Mouse (Mus musculus) kidney, postnatal 4 days (tissue): ENCODE measurements around the gene Lhpp.

Experiments
- DNase-seq, 2 experiments: peaks; one replicate each; pipeline ENCODE4 v3.0.0; 2021; ENCODE audit warnings: mixed read lengths in 2 of 2

Lhpp gene

DNA sequence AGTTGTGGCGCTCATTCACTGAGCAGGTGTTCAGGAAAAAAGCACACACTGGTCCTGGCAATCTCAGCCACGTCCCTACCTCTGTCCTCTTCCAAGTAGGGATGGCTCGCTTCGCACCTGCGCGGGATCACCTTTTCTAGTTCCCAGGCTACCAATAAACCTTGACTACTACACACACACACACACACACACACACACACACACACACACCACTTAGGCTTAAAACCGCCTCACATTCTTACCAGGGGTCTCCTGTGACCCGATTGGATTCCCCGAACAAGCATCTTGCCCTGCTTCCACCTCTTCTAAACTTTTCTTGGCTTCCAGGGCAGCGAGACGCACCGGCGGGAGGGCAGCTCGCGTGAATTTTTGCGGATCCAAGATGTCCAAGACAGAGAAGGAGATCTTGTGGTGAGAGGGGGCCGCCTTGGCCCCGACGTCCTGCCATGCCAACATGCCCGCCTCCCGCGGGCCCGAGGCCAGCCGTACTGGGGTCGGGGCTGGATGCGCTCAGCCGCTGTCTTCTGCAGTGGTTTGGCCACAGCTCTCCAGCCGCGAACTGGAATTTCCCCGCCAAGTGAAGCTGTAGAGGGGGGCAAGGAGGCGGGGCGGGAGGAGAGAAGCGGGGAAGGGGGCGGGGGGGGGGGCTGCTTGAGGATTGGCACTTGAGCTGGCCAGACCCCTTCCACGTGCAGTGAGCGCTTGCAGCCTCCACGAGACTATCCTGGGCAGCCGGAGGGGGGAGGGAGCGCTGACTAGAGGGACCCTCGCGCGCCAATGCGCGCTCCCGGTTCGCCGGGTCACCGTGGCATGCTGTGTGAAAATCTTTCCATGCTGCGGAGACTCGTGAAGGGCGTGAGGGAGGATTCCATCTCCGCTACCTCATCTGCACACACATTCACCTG lies 11.1 kb upstream of the Lhpp start, which contains the start of gene Nkx1-2:
Gene Nkx1-2 (minus strand): TSS at position 567 of the 905 bp plus-strand sequence.
- DNase-seq, result peak; percentile 28 to 48

DNA sequence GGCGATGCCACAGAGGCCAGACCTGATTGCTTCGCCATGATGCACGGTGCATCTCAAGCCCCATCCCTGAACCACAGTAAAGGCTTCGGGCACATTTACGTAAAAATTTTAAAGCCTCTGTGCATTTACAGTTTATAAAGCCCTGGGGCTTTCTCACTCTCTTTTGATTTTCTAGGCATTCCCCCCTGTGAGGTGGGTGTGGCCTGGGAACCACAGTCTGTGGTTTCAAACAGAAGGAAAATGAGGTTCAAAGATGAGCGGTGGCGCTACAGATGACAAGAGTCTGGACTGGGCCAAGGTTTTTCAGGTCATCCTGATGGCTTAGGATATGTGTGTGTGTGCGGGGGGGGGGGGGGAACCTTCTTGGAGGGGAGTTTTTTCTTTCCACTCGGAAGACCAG lies 10.4 kb upstream of the Lhpp start:
- no peak for DNase-seq

DNA sequence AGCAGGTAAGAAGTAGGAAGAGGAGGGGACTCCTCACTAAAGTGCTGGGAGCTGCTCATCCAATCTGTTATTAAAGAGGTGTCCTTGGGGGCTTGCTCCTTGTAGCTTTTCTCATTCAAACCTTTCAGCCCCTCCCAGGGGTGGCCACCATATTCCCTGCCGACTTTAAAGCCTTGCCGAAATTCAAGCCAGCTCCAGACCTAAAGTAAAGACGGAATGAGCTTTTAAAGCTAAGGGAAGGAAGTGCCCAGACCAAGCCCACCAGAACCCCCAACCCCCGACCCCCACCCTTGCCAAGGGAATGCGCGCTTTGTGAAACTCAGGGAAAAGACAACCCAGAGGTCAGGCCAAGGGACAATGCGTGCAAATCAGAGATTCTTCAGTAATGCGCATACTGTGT lies 9.5 kb upstream of the Lhpp start:
- no peak for DNase-seq

DNA sequence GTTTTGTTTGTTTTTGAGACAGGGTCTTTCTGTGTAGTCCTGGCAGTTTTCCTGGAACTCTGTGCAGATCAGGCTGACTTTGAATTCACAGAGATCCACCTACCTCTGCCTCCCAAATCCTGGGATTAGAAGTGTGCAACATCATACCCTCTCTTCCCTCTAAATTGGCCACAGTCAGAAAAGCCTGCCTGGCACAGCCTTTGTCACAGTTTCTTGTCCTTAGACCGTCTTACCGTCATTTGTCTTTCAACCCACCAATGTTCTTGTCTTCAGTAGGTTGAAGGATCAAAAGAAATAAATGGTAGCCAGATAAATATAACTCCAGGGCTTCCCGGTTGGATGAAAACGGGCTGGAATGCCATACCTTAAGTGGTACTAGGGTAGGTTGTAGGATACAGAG lies 5.7 kb upstream of the Lhpp start:
- no peak for DNase-seq

GRCm38 (mm10) chr7:132605689-132606088 lies 4.7 kb upstream of the Lhpp start:
- no peak for DNase-seq

- DNase-seq, result no peak
Measured at GRCm38 (mm10) chr7:132608316-132609020, 2.0 kb upstream of the Lhpp start.

GRCm38 (mm10) chr7:132611530-132611929 lies 1.1 kb downstream of the Lhpp start:
- no peak for DNase-seq

DNA sequence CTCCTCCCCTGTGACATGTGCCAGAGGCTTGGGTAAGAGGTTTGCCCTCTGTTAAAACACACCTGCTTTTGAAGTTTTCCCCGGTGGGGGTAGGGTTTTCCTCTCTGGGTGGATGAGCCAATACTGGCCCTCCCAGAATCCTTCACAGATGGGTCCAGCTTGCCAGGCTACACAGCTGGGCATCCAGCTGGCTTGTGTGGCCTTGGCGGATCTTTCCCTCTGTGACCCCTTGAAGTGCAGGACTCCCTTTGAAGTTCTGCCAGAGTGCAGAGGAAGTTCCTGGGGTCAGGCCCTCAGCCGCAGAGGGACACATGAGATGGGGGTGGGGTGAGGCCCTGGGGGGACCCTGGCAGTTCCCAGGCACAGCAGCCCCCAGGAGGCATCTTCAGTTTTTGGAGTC lies 4.9 kb downstream of the Lhpp start:
- DNase-seq, result no peak

DNA sequence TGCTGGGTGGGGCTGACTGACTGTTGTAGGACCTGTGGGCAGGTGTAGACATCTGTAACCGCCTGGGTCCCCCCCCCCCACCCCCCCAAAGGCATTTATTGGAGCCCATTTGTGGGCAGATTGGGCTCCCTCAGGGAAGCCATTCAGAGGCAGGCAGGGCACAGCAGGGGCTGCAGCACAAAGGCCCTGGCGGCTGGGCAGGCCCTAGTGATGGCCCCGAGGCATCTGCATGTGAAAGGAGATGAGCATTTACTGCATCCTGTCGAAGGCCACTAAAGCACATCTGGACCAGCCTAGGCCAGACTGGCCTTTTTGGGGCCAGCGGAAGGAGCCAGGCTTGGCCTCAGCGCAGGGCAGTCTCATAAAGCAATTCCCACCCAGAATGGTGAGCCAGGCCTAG lies 6.0 kb downstream of the Lhpp start:
- no peak for DNase-seq

DNA sequence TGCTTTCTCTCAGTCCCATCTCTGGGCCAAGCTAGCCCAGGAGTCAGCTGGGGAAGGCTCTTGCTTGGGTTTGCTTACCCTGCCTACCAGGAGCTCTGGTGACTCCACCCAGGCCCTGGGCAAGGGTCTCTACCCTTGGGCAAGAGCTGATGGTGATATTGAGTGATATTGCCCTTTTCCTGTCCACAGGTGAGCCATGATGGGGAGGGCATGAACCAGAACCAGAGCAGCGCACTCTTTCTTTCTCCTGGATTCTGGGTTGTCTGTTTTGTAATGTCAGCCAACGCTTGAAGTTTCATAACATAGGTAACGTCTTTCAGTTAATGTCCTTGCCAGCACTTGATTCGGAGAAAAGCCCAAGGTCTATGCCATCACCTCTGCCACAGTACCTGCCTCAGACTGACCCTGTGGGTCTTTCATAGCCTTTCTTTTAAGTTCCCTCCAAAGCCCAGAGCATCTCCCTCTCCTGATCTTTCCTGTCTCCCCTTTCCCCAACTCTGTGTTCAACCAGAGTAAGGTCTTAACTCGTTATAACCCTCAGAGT lies 6.7 kb downstream of the Lhpp start:
- no peak for DNase-seq

DNA sequence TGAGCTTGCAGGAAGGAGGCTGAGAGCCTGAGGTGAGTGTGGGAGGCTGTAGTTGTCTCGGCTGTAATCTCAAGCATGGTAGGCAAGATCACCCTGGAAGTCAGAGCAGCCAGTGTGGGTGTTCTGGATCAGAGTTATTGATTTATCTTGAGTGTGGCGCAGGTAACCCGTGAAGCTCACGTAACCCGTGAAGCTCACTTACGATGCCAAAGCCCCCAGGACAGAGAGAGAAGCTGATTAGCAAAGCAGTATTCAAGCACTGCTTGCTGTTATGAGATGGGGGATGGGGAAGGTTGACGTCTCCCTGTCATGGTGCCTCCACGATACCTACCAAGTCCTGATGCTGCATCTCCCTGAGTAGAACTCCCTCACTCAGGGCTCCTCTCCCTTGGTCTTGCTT lies 9.1 kb downstream of the Lhpp start:
- DNase-seq, result no peak

DNA sequence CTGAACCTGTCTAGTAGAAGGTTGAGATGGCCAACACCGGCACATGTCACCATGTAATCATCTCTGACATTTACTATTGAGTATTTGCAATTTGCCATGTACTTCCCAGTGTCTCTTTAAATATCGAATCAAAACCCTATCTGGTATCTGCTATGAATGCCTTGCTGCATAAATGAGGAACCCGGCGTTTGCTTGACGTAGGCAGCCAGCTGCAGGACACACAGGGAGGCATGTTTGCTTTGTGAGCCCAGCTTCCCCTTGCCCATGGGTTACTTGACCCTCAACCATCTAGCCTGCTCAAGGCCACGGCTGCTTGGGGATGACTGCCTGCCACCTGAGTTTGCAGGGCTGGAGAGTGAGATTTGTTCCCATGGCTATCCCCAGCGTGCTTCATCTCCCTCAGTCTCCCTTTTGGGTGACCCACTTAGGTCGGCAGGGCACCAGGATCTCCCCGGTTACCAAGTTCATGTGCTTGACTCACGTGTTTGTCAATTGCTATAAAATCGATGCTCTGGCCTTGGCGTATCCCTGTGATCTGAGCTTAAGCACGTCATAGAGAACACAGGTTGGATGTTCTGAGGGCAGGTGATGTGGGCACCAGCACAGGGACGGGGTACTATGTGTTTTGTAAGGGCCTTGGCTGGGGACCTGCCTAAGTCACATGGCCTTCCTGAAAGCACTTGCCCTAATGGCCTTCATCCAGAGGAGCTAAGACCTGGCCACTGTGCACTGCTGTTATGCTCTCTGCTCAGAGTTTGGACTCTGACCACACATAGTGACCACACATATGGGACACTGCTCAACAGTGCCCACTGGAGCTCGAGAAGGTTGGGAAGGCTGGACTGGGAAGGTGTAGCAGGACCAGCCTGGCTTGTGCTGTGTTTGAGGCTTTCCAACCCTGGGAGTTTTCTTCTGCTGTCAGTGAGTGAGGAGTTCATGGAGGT lies 9.8 kb downstream of the Lhpp start:
- DNase-seq, result no peak

- DNase-seq, result no peak
Measured at GRCm38 (mm10) chr7:132624161-132624560, 13.7 kb downstream of the Lhpp start.

GRCm38 (mm10) chr7:132626174-132626573 lies 15.7 kb downstream of the Lhpp start:
- DNase-seq, result no peak

GRCm38 (mm10) chr7:132627448-132627847 lies 17.0 kb downstream of the Lhpp start:
- no peak for DNase-seq

DNA sequence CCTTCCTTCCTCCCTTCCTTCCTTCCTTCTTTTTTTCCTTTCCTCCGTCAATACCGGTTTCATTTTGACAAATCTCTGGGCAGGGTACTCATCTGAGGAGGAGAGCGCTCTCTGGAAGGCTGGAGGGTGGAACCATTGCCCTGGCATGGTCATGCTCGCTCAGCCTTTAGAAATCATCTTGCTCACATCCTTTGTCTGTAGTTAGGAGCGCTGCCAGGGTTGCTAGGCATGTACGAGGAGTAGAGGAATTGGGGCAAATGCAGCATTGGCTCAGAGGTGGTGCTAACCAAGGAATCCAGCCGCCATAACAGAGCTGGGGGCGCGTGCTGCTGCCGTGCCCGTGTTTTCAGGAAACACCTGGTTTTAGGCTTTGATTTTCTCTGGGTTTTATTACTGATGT lies 20.9 kb downstream of the Lhpp start:
- no peak for DNase-seq

DNA sequence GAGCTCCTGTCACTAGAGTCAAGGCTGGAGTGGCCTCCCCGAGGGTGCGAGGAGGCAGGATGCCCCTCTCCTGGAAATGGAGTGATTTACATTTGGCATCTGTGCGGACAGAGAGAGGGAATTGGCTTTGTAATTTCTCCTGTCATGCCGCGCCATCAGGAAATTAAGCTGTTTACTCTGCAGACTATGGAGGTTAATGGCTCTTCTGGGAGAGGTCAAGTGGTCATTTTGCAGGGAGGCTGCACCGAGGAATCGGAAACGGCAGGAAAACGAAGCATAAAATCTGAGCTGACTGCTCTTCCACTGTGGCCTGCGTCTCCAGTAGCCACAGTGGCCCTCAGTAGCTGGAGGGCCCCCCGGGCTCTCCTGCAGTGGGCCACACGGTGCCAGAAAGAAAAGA lies 26.9 kb downstream of the Lhpp start:
- no peak for DNase-seq

GRCm38 (mm10) chr7:132638446-132639087 lies 28.1 kb downstream of the Lhpp start:
- peak in 1 of 2 experiments; percentile 55 for DNase-seq

DNA sequence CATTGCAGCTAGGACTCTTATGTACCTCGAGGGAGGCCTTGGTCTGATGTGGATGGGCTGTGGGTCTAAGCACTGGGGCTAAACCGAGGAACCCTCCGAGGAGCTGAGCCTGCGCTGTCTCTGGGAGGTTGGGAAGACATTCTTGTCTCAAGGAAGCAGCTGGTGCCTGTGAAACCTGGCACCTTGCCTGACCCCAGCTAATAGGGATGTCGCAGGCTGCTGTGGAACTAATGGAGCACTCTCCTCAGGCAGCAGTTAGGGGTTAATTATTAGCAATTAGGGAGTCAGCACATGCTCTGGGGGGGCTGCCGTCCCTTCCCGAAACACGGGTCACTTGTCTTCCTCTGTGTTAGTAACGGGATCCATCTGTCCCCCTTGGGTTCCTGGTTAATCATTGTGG lies 30.5 kb downstream of the Lhpp start:
- DNase-seq, result peak; percentile 82 to 87

GRCm38 (mm10) chr7:132641606-132642005 lies 31.2 kb downstream of the Lhpp start:
- DNase-seq, result no peak

DNA sequence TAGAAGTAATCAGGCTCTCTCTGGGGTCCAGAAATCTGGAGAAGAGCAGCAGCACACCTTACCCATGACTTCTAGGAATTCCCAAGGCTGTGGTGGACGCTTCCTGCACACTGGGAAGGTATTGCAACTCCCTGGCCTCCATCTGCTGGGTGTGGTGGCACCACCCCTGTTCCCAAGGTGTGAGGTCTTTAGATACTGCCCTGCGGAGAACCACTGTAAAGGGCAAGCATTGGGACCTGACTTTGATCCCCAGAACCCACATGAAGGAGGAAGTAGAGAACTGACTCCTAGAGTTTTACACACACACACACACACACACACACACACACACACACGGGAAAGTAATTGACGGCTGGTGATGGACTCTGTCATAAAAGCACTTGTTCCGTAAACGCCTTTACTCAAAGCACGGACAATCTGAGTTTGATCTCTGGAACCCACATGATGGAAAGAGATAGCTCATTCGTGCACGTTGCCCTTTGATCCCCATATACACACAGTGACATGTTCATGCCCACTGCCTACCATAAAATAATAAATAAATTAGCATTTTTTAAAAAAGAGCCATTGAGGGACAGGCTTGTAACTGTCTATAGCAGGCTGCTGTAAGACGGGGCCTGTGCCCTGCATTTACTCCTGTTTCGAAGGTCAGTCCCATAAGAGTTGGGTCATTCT lies 34.3 kb downstream of the Lhpp start:
- no peak for DNase-seq

DNA sequence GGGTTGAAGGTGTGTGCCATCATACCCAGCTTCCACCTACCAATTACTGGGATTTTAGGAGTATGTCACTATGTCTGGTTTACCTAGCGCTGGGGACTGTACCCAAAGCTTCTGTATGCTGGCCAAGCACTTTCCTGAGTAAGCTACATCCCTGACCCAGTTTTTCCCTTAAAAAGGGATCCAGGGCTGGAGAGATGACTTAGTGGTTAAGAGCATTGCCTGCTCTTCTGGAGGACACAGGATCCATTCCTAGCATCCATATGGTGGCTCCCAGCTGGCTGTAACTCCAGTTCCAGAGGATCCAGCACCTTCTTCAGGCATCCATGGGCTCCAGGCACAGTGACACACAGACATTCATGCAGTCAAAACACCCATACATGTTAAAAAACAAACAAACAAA lies 36.1 kb downstream of the Lhpp start:
- no peak for DNase-seq
